Mouse (Mus musculus) megakaryocyte, embryonic 14.5 days (primary cell): Measurements from ENCODE around the gene Sept9.

ENCODE experiments used
- FLI1 ChIP-seq: IDR thresholded peaks from 2 replicates; pipeline ENCODE4 v1.6.1; 2012; ENCODE audit warnings: low read length, inconsistent platforms, mixed read lengths
- GATA1 ChIP-seq: IDR thresholded peaks from 3 replicates; pipeline ENCODE4 v1.6.1; 2012; ENCODE audit warnings: mixed read lengths, low read length, inconsistent platforms, borderline replicate concordance

DNA sequence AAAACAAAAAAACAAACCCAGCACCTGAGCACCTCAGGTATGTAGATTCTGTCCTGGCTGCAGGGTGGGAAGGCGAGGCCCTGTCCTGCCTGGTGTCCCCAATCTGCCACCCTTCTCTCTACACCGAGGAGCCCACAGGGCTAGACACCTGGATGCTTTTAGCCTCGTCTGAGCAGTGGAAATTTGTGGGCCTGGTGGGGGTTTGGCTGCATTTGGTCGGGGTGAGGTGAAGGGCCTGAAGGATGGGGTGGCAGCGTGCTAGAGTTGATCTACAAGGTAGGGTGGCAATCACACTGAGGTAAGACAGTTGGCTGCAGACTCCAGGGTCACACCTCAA, 125.6 kb downstream of the Sept9 start:
- TF ChIP-seq GATA1 (no peak), FLI1 (no peak)
